8 mouse cellular contexts compared by ENCODE assay signal in the genomic region with DNA sequence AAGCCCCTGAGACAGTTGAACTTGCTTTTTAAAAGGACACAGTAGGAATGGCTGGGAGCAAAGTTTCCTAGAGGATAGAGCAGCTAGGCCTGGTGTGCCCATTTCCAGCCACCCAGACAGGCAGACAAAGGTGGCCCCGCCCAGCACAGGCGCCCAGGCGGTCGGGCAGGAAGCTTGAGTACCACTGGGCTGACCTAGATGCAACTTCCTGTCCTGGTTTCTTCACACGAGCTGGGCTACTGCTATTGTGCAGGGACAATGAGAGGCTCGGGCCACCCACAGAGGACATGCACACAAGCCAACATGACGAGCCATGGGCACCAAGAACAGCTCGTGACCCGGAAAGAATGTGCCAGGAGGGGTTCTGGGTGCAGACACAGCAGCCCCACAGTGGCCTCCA.
DNase-seq lines count a peak whose midpoint lies in the region; TF ChIP-seq lines count a peak whose summit lies in the region.

No protein-coding gene starts in this region.

- H3K27ac ChIP-seq in kidney, adult 2 months (ENCODE audit: insufficient read depth, low read depth, low read length), result no peak overlapping the region

- peak; percentile 39 to 62 for DNase-seq in adrenal gland, adult (ENCODE audit: inconsistent age in 2 of 2, low spot score in 1 of 2)
- DNase-seq in adrenal gland, postnatal 4 days (ENCODE audit: low spot score in 2 of 2), result no peak
- DNase-seq in 416B (ENCODE audit: low read depth), result peak; percentile 77
- DNase-seq in heart, adult 9 months (ENCODE audit: low spot score in 2 of 2), result peak; percentile 31 to 58
- DNase-seq in kidney, adult 2 months, result peak; percentile 82
- peak; percentile 67 for DNase-seq in lung, postnatal 14 days
- peak; percentile 76 for DNase-seq in thymus, postnatal 4 days
- no peak for DNase-seq in embryo, embryonic 9.5 days (ENCODE audit: extremely low spot score)

- no peaks in the 10 kb centered on the region for H3K27me3 ChIP-seq in kidney, adult 2 months (replicated peaks; ENCODE audit: control insufficient read depth, insufficient read depth, low read length)

- TF ChIP-seq POLR2A in kidney, adult 2 months (IDR thresholded peaks at IDR 0.05; ENCODE audit: low read depth, low read length), result no peak

- WGBS in kidney, adult 2 months, result 61% methylated on average over 9 of the region's 9 CpGs

- H3K4me3 ChIP-seq in kidney, adult 2 months (ENCODE audit: insufficient read depth, low read depth, low read length), result no peak overlapping the region

- TF ChIP-seq CTCF in kidney, adult 2 months (conservative IDR thresholded peaks at IDR 0.05; ENCODE audit: insufficient read depth, insufficient read length, low read depth, low read length), result no peak

- no peaks in the 10 kb centered on the region for H3K4me1 ChIP-seq in kidney, adult 2 months (ENCODE audit: control insufficient read depth, insufficient read depth, low read length)

- H3K36me3 ChIP-seq in kidney, adult 2 months (ENCODE audit: control insufficient read depth, insufficient read depth, low read length), result no peaks in the 10 kb centered on the region

Comparison
In these comparisons a context has a peak if more than half of its experiments do, and no peak if none do; other contexts are left out.
1. DNase-seq: peak in adrenal gland, adult (2 of 2), 416B (single experiment), heart, adult 9 months (2 of 2), kidney, adult 2 months (single experiment), lung, postnatal 14 days (single experiment) and thymus, postnatal 4 days (single experiment); none in adrenal gland, postnatal 4 days (0 of 2) and embryo, embryonic 9.5 days (single experiment).